In the genomic region with DNA sequence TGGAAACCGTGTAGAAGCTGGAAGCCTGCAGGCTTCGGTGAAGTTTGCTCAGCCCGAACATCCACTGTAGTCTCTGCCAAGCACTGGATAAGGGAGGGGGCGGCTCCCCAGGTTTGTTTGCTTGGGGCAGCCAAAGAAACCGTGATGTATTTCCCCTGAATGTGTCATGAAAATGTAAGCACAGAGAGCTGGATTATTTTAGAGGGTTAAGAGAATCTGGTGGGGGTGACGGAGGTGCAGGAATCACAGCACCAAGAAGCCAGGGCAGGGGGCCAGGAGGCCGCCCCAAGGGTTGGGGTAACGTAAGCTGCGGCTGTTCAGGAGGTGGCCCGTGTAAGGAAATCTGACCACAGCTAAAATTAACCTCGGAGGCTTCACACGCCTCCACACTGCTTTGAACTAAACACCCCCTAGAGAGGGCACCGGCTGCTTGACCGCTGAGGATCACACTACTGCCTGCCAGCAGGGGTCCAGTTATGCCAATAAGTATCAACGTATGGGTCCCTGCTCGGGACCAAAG, we compare ENCODE assay signal across 8 mouse cellular contexts.
DNase-seq lines count a peak whose midpoint lies in the region; ATAC-seq and TF ChIP-seq lines count a peak whose summit lies in the region.

No protein-coding gene starts in this region.

- WGBS in liver, embryonic 15.5 days (ENCODE audit: insufficient replicate concordance): 27% methylated on average over 16 of the region's 16 CpGs
- 31% methylated on average over 16 of the region's 16 CpGs for WGBS in forebrain, embryonic 16.5 days
- 30% methylated on average over 16 of the region's 16 CpGs for WGBS in forebrain, postnatal 0 days

- H3K27me3 ChIP-seq in liver, embryonic 15.5 days: peaks cover 33% of the 10 kb centered on the region
- H3K27me3 ChIP-seq in splenic B cell, adult 2 months (ENCODE audit: control insufficient read depth, insufficient read depth, low read length, poor library complexity, severe bottlenecking): no peaks in the 10 kb centered on the region
- no peaks in the 10 kb centered on the region for H3K27me3 ChIP-seq in forebrain, embryonic 16.5 days (replicated peaks; ENCODE audit: control insufficient read depth, insufficient read depth, low read length)
- no peaks in the 10 kb centered on the region for H3K27me3 ChIP-seq in forebrain, postnatal 0 days (ENCODE audit: insufficient read depth, low read length)

- no peak overlapping the region for H3K27ac ChIP-seq in liver, embryonic 15.5 days (replicated peaks)
- no peak overlapping the region for H3K27ac ChIP-seq in forebrain, embryonic 16.5 days (ENCODE audit: low read length)
- H3K27ac ChIP-seq in forebrain, postnatal 0 days (ENCODE audit: low read depth, low read length): no peak overlapping the region

- H3K36me3 ChIP-seq in liver, embryonic 15.5 days (replicated peaks): no peaks in the 10 kb centered on the region
- no peaks in the 10 kb centered on the region for H3K36me3 ChIP-seq in splenic B cell, adult 2 months (ENCODE audit: control insufficient read depth, insufficient read depth, low read length, poor library complexity, severe bottlenecking)
- H3K36me3 ChIP-seq in forebrain, embryonic 16.5 days (ENCODE audit: control insufficient read depth, insufficient read depth): no peaks in the 10 kb centered on the region
- no peaks in the 10 kb centered on the region for H3K36me3 ChIP-seq in forebrain, postnatal 0 days (ENCODE audit: insufficient read depth)

- ATAC-seq in liver, embryonic 15.5 days (ENCODE audit: insufficient read depth): no peak
- no peak for ATAC-seq in forebrain, embryonic 16.5 days
- no peak for ATAC-seq in forebrain, postnatal 0 days

- no peak overlapping the region for H3K9ac ChIP-seq in liver, embryonic 15.5 days
- no peak overlapping the region for H3K9ac ChIP-seq in forebrain, embryonic 16.5 days (replicated peaks; ENCODE audit: low read depth, low read length)
- H3K9ac ChIP-seq in forebrain, postnatal 0 days: no peak overlapping the region

- H3K4me3 ChIP-seq in liver, embryonic 15.5 days (replicated peaks): no peak overlapping the region
- no peak overlapping the region for H3K4me3 ChIP-seq in forebrain, embryonic 16.5 days (replicated peaks; ENCODE audit: low read length)
- no peak overlapping the region for H3K4me3 ChIP-seq in forebrain, postnatal 0 days (ENCODE audit: low read depth, low read length)

- H3K9me3 ChIP-seq in liver, embryonic 15.5 days (replicated peaks): no peaks in the 10 kb centered on the region
- H3K9me3 ChIP-seq in forebrain, embryonic 16.5 days (ENCODE audit: control insufficient read depth, low read length): no peaks in the 10 kb centered on the region
- no peaks in the 10 kb centered on the region for H3K9me3 ChIP-seq in forebrain, postnatal 0 days (ENCODE audit: low read length)

- TF ChIP-seq CTCF in forebrain, postnatal 0 days (IDR thresholded peaks at IDR 0.05; ENCODE audit: low read depth): no peak

- H3K4me1 ChIP-seq in liver, embryonic 15.5 days (replicated peaks): peaks cover 19% of the 10 kb centered on the region
- H3K4me1 ChIP-seq in forebrain, embryonic 16.5 days (replicated peaks; ENCODE audit: control insufficient read depth, insufficient read depth, low read length): peaks cover 33% of the 10 kb centered on the region
- peaks cover 12% of the 10 kb centered on the region for H3K4me1 ChIP-seq in forebrain, postnatal 0 days (ENCODE audit: insufficient read depth)

- H3K4me2 ChIP-seq in liver, embryonic 15.5 days: peak overlapping the region; percentile 27; the same call in 1 of the 2 replicates
- no peak overlapping the region for H3K4me2 ChIP-seq in forebrain, embryonic 16.5 days (ENCODE audit: low read length)
- H3K4me2 ChIP-seq in forebrain, postnatal 0 days (ENCODE audit: low read depth): no peak overlapping the region

- peak; percentile 33 for DNase-seq in urinary bladder, postnatal 14 days (ENCODE audit: low spot score)
- DNase-seq in urinary bladder, adult 2 months (ENCODE audit: low spot score): no peak
- peak; percentile 40 to 58 for DNase-seq in heart, postnatal 14 days
- DNase-seq in splenic B cell, adult 2 months (ENCODE audit: low read depth, low spot score): peak; percentile 2
- DNase-seq in MN1 (ENCODE audit: low spot score): no peak
- no peak for DNase-seq in forebrain, postnatal 0 days

- intact Hi-C loops in heart, postnatal 14 days (cut with DNase I): no loop called here

Comparison
In these comparisons a context has a peak if more than half of its experiments do, and no peak if none do; other contexts are left out.
1. DNase-seq: peak in urinary bladder, postnatal 14 days (single experiment), heart, postnatal 14 days (2 of 2) and splenic B cell, adult 2 months (single experiment); none in urinary bladder, adult 2 months (single experiment), MN1 (single experiment) and forebrain, postnatal 0 days (single experiment).